Mouse (Mus musculus) yolk sac, embryonic 10.5 days (tissue): ENCODE results near the gene Cdc25b.

ENCODE experiments used
- DNase-seq: peaks from one replicate; pipeline ENCODE4 v3.0.0-alpha.2; 2017; ENCODE audit warnings: low spot score

The Cdc25b gene

GRCm38 (mm10) chr2:131186771-131187601, at the start of gene Cdc25b, which contains the start of gene Spef1:
Gene Cdc25b, plus strand, starts transcription at chr2:131186949.
Gene Spef1, minus strand, starts transcription at chr2:131187282.
- DNase-seq, result peak; percentile 85

GRCm38 (mm10) chr2:131138296-131138695, 48.5 kb upstream of the Cdc25b start:
- no peak for DNase-seq

- DNase-seq, result no peak
These were observed 48.0 kb upstream of the Cdc25b start for GRCm38 (mm10) chr2:131138760-131139159.

- no peak for DNase-seq
These were observed 47.5 kb upstream of the Cdc25b start for GRCm38 (mm10) chr2:131139287-131139686.

GRCm38 (mm10) chr2:131139886-131140532, 46.7 kb upstream of the Cdc25b start:
- DNase-seq, result no peak

- no peak for DNase-seq
These were observed 46.2 kb upstream of the Cdc25b start for GRCm38 (mm10) chr2:131140533-131140905.

- DNase-seq, result no peak
These were observed 45.3 kb upstream of the Cdc25b start for GRCm38 (mm10) chr2:131141336-131141986.

GRCm38 (mm10) chr2:131142592-131142991, 44.2 kb upstream of the Cdc25b start:
- peak; percentile 80 for DNase-seq

GRCm38 (mm10) chr2:131143007-131143780, 43.6 kb upstream of the Cdc25b start:
- DNase-seq, result no peak

GRCm38 (mm10) chr2:131145121-131145520, 41.6 kb upstream of the Cdc25b start:
- DNase-seq, result no peak

GRCm38 (mm10) chr2:131145536-131145935, 41.2 kb upstream of the Cdc25b start:
- no peak for DNase-seq

GRCm38 (mm10) chr2:131146193-131147042, 40.3 kb upstream of the Cdc25b start:
- no peak for DNase-seq

GRCm38 (mm10) chr2:131147043-131147365, 39.7 kb upstream of the Cdc25b start:
- DNase-seq, result no peak

GRCm38 (mm10) chr2:131148353-131149253, 38.1 kb upstream of the Cdc25b start:
- DNase-seq, result no peak

- no peak for DNase-seq
These were observed 37.5 kb upstream of the Cdc25b start for GRCm38 (mm10) chr2:131149254-131149578.

- no peak for DNase-seq
These were observed 34.5 kb upstream of the Cdc25b start for GRCm38 (mm10) chr2:131152166-131152730.

- no peak for DNase-seq
These were observed 32.7 kb upstream of the Cdc25b start for GRCm38 (mm10) chr2:131154036-131154435.

- DNase-seq, result no peak
These were observed 29.8 kb upstream of the Cdc25b start for GRCm38 (mm10) chr2:131156987-131157386.

GRCm38 (mm10) chr2:131159491-131159910, 27.2 kb upstream of the Cdc25b start:
- DNase-seq, result no peak
